Comparison of ENCODE assay signal across 10 mouse cellular contexts in the genomic region with DNA sequence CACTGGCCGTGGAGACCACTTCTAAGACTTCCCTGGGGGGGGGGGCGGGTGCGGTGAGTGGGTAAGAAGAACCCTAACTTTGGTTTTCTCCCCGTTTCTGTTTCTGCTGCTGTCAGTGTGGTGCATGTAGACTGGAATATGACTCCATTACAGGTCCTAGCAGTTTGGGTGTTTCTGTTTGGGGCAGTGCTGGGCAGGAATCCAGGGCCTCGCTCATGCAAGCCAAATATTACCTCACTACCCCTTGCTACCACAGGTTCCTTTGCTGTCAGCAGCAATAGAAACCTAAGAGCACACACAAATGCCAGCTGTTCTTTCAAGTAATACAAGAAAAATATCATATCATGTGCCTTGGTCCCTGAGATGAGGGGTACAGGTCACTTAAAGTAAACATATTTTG. TPM values are rescaled to one million over a fixed set of nuclear protein-coding genes. Genes with fewer than 3 reads are reported as not detected.
A peak's percentile ranks its signal among the peaks of the same experiment; 100 is the strongest.
DNase-seq lines count a peak whose midpoint lies in the region; ATAC-seq lines count a peak whose summit lies in the region.
"Had no signal": no experiment of that assay in that cellular context is flagged by ENCODE, and none has a peak within 500 bp of the region (broad histone marks: within the 10 kb centered on the region; RNA-seq: fewer than 3 reads in every experiment).

No protein-coding gene starts in this region.

- no peaks in the 10 kb centered on the region for H3K27me3 ChIP-seq in heart, embryonic 15.5 days
- no peaks in the 10 kb centered on the region for H3K27me3 ChIP-seq in hindbrain, embryonic 11.5 days (ENCODE audit: control insufficient read depth, insufficient read depth, low read length)

- 66% methylated on average over 5 of the region's 5 CpGs for WGBS in heart, embryonic 15.5 days
- 83% methylated on average over 5 of the region's 5 CpGs for WGBS in hindbrain, embryonic 11.5 days

- H3K9me3 ChIP-seq in heart, embryonic 15.5 days (replicated peaks) = no peaks in the 10 kb centered on the region
- H3K9me3 ChIP-seq in hindbrain, embryonic 11.5 days (ENCODE audit: control insufficient read depth, low read length) = no peaks in the 10 kb centered on the region
- H3K9me3 ChIP-seq: G1E had no signal

- H3K4me3 ChIP-seq in heart, embryonic 15.5 days = no peak overlapping the region
- H3K4me3 ChIP-seq in hindbrain, embryonic 11.5 days (ENCODE audit: low read depth, low read length) = no peak overlapping the region

- ATAC-seq in heart, embryonic 15.5 days (replicated peaks; ENCODE audit: insufficient number of reproducible peaks, insufficient read depth, low FRiP score, low read depth) = no peak; the same call in 1 of the 2 replicates
- no peak for ATAC-seq in hindbrain, embryonic 11.5 days (ENCODE audit: low FRiP score)
- ATAC-seq: forebrain, embryonic 16.5 days; inflammation-experienced regulatory T-cells, adult 6 months had no signal

- no peak for DNase-seq in heart, adult 9 months (ENCODE audit: low spot score in 2 of 2)
- DNase-seq in 3T3-L1 (ENCODE audit: low read depth, low spot score) (peak; percentile 96), adipocyte (ENCODE audit: low spot score) (peak; percentile 80)
- peak; percentile 56 to 65 for DNase-seq in kidney, postnatal 25 days
- DNase-seq in left cerebral cortex, adult 18-20 months (ENCODE audit: low spot score in 2 of 2) = no peak
- DNase-seq in hindbrain, embryonic 11.5 days (ENCODE audit: low spot score) = no peak

- no peak overlapping the region for H3K4me2 ChIP-seq in heart, embryonic 15.5 days
- no peak overlapping the region for H3K4me2 ChIP-seq in hindbrain, embryonic 11.5 days (replicated peaks; ENCODE audit: low read depth, low read length)

- H3K4me1 ChIP-seq in heart, embryonic 15.5 days (replicated peaks) = peaks cover 9% of the 10 kb centered on the region; the same call in 1 of the 2 replicates
- H3K4me1 ChIP-seq in hindbrain, embryonic 11.5 days (replicated peaks; ENCODE audit: control insufficient read depth, insufficient read depth, low read length) = no peaks in the 10 kb centered on the region

- H3K36me3 ChIP-seq in heart, embryonic 15.5 days = no peaks in the 10 kb centered on the region
- no peaks in the 10 kb centered on the region for H3K36me3 ChIP-seq in hindbrain, embryonic 11.5 days (ENCODE audit: control insufficient read depth, insufficient read depth, low read length)
- H3K36me3 ChIP-seq: G1E had no signal

- no peak overlapping the region for H3K9ac ChIP-seq in heart, embryonic 15.5 days
- no peak overlapping the region for H3K9ac ChIP-seq in hindbrain, embryonic 11.5 days (ENCODE audit: low read depth, low read length)

- peak overlapping the region; percentile 37; the same call in 1 of the 2 replicates for H3K27ac ChIP-seq in heart, embryonic 15.5 days
- H3K27ac ChIP-seq in hindbrain, embryonic 11.5 days (ENCODE audit: low read depth, low read length) = no peak overlapping the region

RNA-seq across cellular contexts. Expression of a gene that starts 24.9 kb away (rescaled TPM):
- polyA plus RNA-seq in heart, embryonic 15.5 days (2015; fragmentation: Nextera tagmentation; extraction: Ambion mirVana) = 751 and 926 TPM in 2 replicates
- total RNA-seq in left cerebral cortex, adult 18-20 months (2021) = 1,000 to 10,000 TPM in 1 of 2 experiments, 100 to 1,000 TPM in 1; 988 to 1,071 TPM
- 1,005 and 1,072 TPM in 2 replicates for polyA plus RNA-seq in hindbrain, embryonic 11.5 days (2014; fragmentation: Nextera tagmentation; extraction: Ambion mirVana)

RNA-seq across cellular contexts. Expression of a gene that starts 33.2 kb away (rescaled TPM):
- polyA plus RNA-seq in heart, embryonic 15.5 days (2015; fragmentation: Nextera tagmentation; extraction: Ambion mirVana) = 5.6 and 5.8 TPM in 2 replicates
- 10 to 100 TPM; 13.4 to 14.9 TPM for total RNA-seq in left cerebral cortex, adult 18-20 months (2021)
- 9.3 and 11.3 TPM in 2 replicates for polyA plus RNA-seq in hindbrain, embryonic 11.5 days (2014; fragmentation: Nextera tagmentation; extraction: Ambion mirVana)

Comparison
In these comparisons a context has a peak if more than half of its experiments do, and no peak if none do; other contexts are left out.
1. DNase-seq: peak in 3T3-L1 (single experiment), adipocyte (single experiment) and kidney, postnatal 25 days (2 of 2); none in heart, adult 9 months (0 of 2), left cerebral cortex, adult 18-20 months (0 of 2) and hindbrain, embryonic 11.5 days (single experiment).